Mouse (Mus musculus): ENCODE results near the gene Rsc1a1.

The Rsc1a1 gene

DNA sequence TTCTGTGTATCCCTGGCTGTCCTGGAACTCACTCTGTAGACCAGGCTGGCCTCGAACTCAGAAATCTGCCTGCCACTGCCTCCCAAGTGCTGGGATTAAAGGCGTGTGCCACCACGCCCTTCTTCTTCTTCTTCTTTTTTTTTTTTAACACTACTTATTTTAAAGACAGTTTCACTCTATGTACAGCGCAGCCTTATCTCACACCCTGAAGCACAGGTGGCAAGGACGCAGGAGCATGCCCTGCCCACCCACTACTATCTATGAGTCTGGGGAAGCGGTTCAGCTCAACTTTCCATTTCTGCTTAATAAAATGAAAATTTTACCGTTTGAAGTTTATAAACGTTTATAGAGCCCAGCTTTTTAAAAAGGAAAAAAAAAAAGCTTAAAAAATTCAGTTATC is 3.1 kb upstream of the Rsc1a1 start:
- no peak for DNase-seq

GRCm38 (mm10) chr4:141686525-141686924 is 1.1 kb upstream of the Rsc1a1 start:
- DNase-seq = no peak

DNA sequence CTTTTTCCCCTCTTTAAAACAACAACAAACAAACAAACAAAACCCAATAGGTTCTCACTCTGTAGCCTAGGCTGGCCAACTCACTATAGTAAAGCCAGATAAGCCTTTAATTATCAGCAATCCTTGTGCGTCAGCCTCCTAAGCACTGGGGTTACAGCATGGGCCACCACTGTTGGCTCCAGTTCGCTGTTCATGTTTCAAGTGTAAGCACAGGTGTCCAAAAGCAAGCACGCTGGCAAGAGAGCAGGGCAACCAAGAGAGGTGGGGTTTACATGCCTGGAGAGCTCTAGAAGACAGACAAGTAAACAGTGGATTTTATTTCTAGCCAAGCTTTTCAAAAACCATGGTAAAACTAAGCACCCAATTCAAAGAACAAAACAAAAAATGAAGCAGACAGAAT is 694 bp upstream of the Rsc1a1 start:
- DNase-seq = peak in 1 of 2 experiments; percentile 55

GRCm38 (mm10) chr4:141682706-141683230 is 2.6 kb downstream of the Rsc1a1 start:
- peak; percentile 49 to 80 for DNase-seq

- peak; percentile 29 to 44 for DNase-seq
These were observed 3.6 kb downstream of the Rsc1a1 start for GRCm38 (mm10) chr4:141681767-141682166.

GRCm38 (mm10) chr4:141680892-141681291 is 4.5 kb downstream of the Rsc1a1 start:
- no peak for DNase-seq

DNA sequence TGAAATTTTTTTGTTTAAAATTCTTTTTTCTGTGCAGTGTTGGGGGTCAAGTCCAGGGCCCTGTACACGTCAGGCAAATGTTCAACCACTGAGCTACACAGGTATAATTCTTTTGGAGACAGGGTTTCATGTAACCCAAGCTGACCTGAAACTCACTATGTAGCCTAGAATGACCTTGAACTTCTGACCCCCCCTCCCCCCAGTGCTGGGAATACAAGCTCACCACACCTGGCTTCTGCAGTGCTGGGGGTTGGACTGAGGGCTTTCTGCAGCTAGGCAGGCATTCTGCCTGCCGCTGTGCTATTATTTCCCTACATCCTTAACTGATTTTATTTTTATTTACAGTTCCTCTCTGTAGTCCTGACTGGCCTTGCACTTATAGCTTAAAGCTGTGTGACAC is 6.4 kb downstream of the Rsc1a1 start:
- DNase-seq = no peak

- no peak for DNase-seq
These were observed 8.9 kb downstream of the Rsc1a1 start for GRCm38 (mm10) chr4:141676462-141676979.

- no peak for DNase-seq
These were observed 13.1 kb downstream of the Rsc1a1 start for GRCm38 (mm10) chr4:141672325-141672724.

DNA sequence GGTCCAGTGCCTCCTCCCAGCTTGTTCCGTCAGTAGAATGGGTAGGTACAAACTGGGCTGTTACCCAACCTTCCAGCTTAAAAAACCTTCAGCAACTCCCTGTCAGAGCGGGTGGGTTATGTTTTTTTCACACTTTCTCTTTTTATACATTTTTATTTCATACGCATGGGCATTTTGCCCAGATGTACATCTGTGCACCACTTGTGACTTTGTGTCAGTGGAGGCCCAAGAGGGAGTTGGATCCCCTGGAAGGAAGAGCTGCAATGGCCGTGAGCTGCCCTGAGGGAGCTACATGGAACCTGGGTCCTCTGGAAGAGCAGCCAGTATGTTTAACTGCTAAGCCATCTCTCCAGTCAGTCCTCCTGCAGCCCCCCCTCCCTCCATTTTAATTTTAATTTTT is 14.0 kb downstream of the Rsc1a1 start:
- DNase-seq = no peak

GRCm38 (mm10) chr4:141669898-141670712 is 15.3 kb downstream of the Rsc1a1 start:
- DNase-seq = peak; percentile 53

DNA sequence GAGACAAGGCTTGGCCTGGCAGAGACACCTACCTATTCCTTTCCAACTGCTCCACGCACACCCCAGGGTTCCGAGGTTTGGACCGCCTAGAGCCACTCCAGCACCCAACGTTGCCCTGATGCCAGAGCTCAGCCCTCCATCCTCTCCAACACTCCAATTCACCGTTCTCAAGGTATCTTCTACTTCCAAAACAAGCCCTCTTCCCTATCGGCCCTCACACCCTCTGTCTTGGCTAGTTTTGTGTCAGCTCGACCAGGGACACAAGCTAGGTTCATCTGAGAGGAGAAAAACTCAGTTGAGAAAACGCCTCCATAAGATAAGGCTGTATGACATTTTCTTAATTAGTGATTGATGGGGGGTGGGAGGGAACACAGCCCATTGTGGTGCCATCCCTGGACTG is 20.6 kb downstream of the Rsc1a1 start, which contains the start of gene Plekhm2:
TSS of gene Plekhm2 (minus strand) at position 101 of the 400 bp plus-strand sequence.
- no peak for DNase-seq

DNA sequence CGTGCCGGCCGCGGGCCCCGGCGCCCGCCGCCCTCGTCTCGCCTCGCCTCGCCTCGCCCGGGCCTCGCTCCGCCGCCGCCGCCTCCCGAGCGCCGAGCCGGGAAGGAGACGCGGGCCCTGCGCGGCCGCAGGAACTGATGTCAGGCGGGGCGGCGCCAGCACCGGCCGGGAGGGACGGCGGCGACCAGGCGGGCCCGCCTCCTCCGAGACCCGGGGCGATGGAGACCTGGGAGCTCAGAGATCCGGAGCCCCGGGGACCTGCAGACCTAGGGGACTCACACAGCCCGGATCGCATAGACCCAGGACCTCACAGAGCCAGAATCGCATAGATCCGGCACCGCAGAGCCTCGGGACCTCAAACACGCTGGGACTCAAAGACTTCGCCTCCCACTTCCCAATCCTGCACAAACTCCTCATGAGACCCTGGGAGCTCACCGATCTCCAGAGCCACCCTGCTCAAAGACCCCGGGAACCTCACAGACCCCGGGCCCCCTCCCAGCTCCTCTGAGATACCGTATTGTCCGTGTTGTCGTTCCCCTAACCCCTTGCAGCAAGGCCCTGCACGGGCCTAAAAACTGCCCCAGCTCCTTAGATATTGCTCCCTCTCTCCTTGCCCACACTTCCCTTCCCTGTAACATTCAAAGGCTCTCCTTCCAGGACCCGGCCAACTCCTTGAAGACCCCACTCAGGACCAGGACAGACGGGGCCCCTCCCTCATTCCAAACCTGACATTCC is 21.2 kb downstream of the Rsc1a1 start:
- DNase-seq = peak; percentile 82 to 88

DNA sequence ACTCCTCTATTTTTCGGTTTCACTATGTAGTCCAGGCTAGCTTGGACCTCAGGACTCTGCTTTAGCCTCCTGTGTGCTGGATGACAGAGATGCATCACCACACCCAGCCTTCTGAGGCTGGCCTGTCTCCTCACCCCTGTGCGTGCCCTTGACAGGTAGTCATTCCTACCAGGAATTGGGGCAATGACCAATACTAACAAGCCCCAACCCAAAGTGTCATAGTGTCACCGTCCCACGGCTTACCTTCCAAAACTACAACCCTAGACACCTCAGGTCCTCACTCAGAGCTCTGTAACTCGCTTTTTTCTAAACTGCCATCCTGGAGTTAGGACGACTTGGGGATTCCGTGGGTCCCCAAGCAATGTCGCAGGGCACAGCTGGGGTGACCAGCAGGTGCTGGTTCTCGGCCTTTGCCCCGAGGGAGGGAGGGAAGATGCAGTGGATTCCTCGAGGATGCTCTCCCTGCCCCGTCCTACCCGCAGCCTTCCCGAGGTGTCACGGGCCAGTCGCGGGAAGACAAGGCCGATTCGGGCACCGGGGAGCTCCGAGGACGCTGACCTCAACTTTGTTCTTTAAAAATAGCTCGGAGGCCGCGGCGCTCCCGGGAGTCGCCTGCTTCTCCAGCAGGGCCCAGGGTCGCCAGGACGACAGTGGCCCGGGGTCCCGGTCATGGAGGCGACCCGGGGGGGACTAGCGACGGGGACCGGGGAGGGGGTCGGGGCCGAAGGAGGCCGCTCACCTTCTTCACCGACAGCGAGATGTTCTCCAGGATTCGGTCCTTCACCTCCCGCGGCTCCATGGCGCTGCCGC is 22.1 kb downstream of the Rsc1a1 start:
- DNase-seq = peak; percentile 46 to 49

DNA sequence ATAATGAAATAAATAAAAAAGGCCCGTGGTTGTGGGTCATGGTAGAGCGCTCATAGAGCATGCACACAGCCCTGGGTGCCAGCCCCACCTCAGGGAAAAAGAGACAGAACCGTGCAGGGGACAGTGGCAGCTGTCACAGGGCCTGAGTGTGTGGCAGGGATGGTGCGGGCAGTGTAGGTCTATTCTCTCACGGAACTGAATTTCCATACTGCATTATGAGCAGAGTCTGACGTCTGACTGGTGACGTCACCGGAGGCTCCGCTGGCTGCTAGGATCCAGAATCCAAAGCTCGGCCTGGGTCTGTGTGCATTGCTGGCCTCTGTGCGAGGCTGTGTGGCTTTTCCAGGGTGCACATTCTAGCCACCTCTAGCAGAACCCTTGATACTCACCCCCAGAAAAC is 24.5 kb downstream of the Rsc1a1 start:
- DNase-seq = no peak

DNA sequence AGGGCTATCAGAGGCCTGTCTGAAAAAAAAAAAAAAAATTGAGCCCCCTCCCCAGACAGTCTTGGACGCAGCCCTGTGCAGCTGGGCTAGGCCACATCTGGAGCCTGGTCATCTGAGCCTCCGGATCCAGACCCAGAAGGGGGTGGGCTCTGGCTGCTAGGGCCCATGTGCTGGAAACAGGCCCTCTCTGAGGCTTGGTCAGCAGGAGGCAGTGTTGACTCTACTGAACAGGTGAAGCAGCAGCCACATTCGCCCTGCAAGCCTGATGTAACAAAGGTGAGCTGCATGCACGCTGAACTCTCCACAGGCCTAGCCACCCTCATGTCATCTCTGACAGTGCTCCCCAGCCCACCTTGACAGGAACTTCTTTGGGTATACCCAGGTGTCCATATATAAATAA is 25.7 kb downstream of the Rsc1a1 start:
- DNase-seq = peak in 1 of 2 experiments; percentile 39

GRCm38 (mm10) chr4:141658846-141659484 is 26.4 kb downstream of the Rsc1a1 start:
- DNase-seq = no peak

DNA sequence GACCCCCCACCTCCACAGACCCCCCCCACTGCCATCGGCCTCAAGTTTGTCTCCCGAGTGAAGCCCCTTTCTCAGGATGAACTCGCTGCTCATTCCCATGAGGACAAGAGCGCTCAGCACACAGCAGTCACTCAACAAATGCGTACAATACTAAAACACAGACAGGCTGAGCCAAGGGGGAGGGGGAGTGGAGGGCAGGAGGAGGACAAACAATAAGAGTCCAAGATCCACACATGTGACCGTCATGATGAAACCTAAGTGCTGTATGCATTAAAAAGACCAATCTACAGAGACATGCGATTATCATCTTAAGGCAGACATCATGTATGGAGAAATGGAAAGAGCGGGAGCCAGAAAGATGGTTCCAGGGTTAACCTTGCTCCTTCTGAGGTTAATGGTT is 28.5 kb downstream of the Rsc1a1 start:
- no peak for DNase-seq

- DNase-seq = peak; percentile 46 to 59
These were observed 29.3 kb downstream of the Rsc1a1 start for GRCm38 (mm10) chr4:141655908-141656608.

GRCm38 (mm10) chr4:141654509-141654908 is 30.9 kb downstream of the Rsc1a1 start:
- no peak for DNase-seq

GRCm38 (mm10) chr4:141653813-141654212 is 31.6 kb downstream of the Rsc1a1 start:
- DNase-seq = peak in 1 of 2 experiments; percentile 47

All from lung, postnatal 4 days (tissue).